Mouse (Mus musculus) E14TG2a.4 (cell line): Measurements from ENCODE around the gene Enkur.

Source experiments
- CTCF ChIP-seq: conservative IDR thresholded peaks from 2 replicates; pipeline ENCODE4 v1.5.1; 2014; ENCODE audit warnings: low read length
- POU5F1 ChIP-seq: IDR thresholded peaks from 2 replicates; pipeline ENCODE4 v1.6.1; 2014; ENCODE audit warnings: low read length, borderline replicate concordance

- no peak for TF ChIP-seq CTCF
- no peak for TF ChIP-seq POU5F1
These were observed 25.1 kb upstream of the Enkur start for GRCm38 (mm10) chr2:21230276-21230675.
